Mouse (Mus musculus) heart, adult 8-10 months (tissue): ENCODE measurements at regions not wholly inside any gene's neighbourhood (a gene's known extent, or its start where the extent isn't known, plus 50 kb on each side); places are given as distances from the start of the nearest gene placed in this dataset.
A peak's percentile ranks its signal among the peaks of the same experiment; 100 is the strongest.

Experiments used
- DNase-seq: peaks from one replicate; pipeline ENCODE4 v3.0.0; 2022; ENCODE audit warnings: low spot score

DNA sequence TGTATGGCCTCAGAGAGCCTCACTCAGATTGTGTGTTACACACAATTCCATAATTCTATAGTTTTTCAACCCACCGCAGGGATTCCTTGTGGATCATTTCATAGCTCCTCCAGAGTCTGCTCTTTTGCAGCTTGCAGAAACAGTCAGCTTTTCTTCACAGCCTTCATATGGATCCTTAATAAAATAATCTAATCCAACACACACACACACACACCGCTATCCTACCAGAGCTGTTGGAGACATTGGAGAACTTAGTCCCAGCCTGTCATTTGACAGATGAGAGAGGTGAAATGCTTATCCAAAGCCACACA, 71.2 kb upstream of the Foxo1 start:
- no peak for DNase-seq

GRCm38 (mm10) chr3:52197982-52198750, 70.0 kb upstream of the Foxo1 start:
- peak; percentile 71 for DNase-seq

DNA sequence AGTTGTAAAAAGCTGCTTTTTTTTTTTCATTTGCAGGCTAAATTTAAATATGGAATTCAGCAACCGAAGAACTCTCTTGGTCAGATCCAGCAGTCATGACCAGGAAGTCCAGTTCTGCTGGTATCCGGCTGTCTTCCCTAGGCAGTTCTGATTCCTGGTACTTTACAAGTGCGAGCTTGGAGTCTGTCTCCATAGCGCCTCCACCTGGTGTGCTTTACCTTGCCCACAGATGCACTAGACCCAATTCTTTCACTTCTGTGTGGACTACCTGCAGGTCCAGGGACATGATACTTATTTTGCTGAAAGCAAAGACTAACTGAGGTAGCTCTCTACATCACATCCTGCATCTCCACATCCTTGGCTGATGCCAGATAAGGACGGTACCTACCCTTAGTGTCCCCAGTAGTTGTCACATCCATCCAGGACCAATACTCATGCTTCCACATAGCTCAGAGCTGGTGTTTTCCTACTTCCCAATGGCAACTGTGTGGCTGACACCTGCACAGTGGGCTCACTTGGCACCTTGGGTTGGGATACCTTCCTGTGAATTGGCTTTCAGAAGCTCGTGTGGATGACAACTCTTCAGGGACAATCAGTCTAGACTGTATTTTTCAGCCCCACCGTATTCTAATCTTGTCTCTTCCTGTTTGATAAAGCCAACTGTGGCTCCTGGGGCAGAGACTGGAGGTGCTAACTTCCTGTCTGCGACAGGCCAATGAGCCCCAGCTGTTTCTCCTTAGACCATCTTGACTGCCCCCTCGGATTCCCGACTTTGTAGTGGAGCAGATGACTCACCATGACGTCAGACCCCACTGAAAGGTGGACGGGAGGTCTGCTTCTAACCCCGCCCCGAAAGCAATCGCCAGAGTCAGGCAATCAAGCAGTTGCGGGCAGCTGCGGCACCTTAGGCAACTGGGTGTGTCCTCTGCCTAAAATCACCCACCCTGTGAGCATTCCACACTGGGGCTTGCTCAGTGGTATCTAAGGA, 69.1 kb upstream of the Foxo1 start:
- DNase-seq: peak; percentile 38

DNA sequence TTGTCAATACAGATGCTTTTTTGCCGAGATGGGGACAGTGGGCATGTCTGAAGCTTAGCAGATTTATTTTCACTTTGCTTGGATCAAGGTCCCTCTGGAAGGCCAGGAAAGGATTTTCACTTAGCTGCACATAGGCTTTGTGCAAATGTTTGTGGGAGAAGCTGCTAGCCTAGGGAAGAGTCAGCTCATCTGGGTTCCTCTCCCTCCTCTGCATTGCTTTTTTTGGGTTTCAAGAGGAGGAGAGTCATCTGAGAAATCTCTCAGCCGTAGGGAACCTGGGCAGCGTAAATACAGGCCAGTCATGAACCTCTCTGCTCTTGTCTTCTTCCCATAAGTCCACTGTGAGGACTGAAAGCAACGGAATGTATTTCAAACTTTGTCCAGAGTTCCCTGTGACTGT, 68.0 kb upstream of the Foxo1 start:
- DNase-seq: no peak

GRCm38 (mm10) chr3:52210556-52211302, 57.4 kb upstream of the Foxo1 start:
- DNase-seq: no peak

GRCm38 (mm10) chr3:52211303-52211695, 56.8 kb upstream of the Foxo1 start:
- no peak for DNase-seq

DNA sequence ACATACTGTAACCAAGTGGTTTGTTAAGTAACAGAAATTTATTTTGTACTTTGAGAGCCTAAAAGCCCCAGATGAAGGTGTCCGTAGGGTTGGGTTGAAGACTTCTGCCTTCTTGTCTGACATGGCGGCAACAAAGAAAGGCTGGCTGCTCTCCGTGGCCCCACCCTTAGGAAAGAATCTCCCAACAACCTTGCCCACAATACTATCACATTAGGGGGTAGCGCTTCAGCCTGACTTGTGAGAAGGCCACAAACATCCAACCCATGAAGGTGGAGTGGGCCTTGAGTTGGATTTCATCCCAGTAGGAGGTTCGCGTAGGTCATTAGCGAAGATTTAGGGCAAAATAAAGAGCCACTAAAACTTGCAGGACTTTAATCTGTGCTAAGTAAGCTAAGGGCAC, 54.0 kb upstream of the Foxo1 start:
- no peak for DNase-seq

DNA sequence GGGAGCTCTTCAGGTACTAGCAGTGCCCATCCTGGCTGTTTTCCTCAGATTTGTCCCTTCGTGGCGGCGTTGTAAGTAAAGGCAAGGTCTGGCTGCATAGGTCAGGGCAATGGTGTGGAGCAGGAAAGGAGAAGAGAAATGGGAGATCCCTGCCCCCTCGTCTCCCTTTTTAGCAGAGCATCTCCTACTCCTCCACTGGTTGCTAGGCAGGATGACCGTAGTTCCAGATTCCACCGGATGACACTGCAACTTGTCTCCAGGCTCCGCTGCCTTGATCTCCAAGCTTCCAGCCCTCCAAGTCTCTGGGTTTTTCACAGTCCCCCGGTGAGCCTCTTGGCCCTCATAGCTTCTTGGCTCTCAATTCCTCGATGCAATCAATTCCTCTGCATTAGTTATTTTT, 53.1 kb upstream of the Foxo1 start:
- no peak for DNase-seq
